Mouse (Mus musculus): ENCODE results near the gene Snx1.
A peak's percentile ranks its signal among the peaks of the same experiment; 100 is the strongest.

Gene Snx1

GRCm38 (mm10) chr9:66127193-66127546 is 783 bp upstream of the Snx1 start:
- no peak for DNase-seq (ENCODE audit: low read depth, low spot score)

GRCm38 (mm10) chr9:66125543-66126455 is 588 bp downstream of the Snx1 start:
- peak; percentile 41 for DNase-seq (ENCODE audit: low read depth, low spot score)

DNA sequence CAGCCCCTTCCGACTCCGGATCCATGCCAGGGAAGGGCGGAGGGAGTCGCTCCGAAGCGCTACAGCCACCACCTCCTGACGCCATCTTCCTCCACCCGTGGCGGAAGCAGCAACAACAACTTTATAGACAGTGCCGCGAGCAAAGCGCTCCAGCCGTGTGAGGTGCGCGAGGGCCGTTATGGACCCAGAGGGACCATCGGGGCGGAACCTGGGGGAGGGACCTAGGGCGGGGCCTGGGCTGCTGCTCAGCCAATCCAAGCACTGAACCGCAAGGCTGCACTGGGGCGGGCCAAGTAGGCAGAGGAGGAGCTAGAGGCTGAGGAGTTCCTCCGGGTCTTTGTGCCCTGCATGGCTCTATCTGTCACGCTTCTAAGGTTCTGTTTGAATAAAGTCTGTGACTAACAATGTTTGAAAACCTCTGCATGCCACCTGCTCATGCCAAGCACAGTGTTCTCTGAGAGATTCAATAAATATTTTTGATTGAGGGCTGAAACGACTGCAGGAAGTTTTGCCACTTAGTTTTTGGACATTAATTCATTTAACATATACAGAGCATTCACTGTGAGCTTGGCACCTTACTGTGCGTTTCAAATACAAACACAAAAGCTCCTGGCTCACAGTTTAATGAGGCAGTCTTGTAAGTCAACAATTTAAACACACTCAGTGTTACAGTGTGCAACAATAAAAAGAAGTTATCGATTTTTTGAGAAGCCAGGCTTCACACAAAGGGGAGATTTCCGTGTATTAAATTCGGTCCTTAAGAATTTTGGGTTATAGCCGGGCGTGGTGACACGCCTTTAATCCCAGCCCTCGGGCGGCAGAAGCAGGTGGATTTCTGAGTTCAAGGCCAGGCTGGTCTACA is 1.5 kb downstream of the Snx1 start:
- peak; percentile 98 for DNase-seq (ENCODE audit: low read depth, low spot score)

- DNase-seq (ENCODE audit: low read depth, low spot score) = no peak
These were observed 2.3 kb downstream of the Snx1 start for GRCm38 (mm10) chr9:66124111-66124531.

DNA sequence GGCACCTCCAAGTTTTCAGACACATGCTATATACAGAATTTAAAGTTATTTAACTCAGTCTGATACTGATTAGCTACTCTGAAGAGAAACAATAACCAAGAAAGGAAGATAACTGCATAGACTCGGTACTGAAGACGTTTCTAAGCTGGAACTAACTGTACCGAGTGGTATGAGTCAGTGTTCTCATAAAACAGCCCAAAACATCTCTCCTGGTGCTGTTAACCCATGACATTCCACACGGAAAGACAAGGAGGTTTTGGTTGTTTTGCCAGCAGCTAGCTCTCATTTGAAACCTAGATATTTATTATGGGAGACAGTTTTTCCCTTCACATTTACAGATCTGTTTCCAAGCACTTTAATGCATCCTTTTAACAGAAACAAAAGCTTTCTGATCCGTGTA is 2.7 kb downstream of the Snx1 start:
- no peak for DNase-seq (ENCODE audit: low read depth, low spot score)

DNA sequence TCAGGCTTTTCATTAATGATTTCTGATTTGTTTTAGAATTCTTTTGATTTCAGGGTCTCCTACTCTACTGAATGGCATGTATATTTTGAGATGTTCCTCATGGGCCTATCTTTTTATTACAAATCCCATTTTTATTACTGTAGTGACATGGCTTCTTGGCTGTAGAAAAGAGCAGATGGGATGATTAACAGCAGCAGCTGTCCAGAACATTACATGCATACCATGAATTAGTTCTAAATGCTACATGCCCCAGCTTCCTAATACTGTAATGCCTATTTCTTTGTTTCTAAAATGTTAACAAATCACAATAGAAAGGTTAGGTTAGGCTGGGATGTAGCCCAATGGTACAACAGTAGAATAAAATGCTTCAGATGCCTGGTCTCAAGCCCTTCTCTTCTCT is 5.0 kb downstream of the Snx1 start:
- DNase-seq (ENCODE audit: low read depth, low spot score) = no peak

GRCm38 (mm10) chr9:66120945-66121344 is 5.4 kb downstream of the Snx1 start:
- no peak for DNase-seq (ENCODE audit: low read depth, low spot score)

GRCm38 (mm10) chr9:66120106-66120505 is 6.3 kb downstream of the Snx1 start:
- no peak for DNase-seq (ENCODE audit: low read depth, low spot score)

DNA sequence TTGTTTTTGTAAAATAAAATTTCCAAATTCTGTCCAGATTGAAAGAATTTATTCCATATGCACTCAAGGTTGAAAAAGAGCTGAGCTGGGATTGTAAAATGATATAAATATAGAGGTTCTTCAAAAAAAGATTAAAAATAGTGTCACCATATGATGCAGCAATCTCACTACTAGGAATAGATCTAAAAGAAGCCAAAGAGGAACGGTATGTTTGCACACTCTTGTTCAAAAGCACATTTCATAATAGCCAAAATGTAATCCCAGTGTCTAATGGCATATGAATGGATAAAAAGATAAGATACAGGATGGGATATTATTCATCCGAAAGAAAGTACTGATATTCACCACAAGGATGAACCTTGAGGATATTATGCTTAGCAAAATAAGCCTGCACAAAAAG is 6.9 kb downstream of the Snx1 start:
- no peak for DNase-seq (ENCODE audit: low read depth, low spot score)

GRCm38 (mm10) chr9:66116890-66117289 is 9.5 kb downstream of the Snx1 start:
- DNase-seq (ENCODE audit: low read depth, low spot score) = no peak

GRCm38 (mm10) chr9:66114341-66114740 is 12.0 kb downstream of the Snx1 start:
- DNase-seq (ENCODE audit: low read depth, low spot score) = no peak

DNA sequence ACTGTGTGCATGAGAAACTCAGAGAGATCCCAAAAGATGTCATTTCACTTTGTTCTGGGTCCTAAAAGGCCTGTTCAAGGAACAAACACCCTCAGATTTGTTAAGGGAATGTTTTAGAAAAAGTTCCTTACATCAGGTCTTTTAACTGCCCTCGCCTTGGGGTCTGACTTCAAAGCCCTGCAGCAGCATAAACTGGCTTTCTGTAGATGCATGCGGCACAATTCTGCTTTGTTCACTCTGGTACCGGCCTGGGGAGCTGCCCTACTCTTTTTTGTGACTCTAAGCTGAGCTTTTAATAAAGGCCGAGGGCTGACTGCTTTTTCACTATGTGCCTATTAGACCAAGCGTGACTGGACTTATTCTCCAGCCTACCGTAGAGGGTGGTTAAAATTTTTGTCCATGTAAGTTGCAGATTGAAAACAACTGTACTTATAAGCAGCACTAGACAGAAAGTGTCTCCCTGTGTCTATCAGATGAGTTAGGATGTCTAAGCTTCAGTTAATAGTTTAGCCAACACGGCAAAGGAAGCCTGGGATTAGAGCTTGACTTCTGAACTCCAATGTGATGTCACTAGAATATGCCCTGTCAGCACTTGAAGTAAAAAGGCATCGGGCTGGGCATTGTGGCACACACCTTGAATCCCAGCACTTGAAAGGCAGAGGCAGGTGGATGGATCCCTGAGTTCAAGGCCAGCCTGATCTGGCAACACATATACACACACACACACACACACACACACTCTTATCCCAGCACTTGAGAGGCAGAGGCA is 15.6 kb downstream of the Snx1 start:
- DNase-seq (ENCODE audit: low read depth, low spot score) = no peak

DNA sequence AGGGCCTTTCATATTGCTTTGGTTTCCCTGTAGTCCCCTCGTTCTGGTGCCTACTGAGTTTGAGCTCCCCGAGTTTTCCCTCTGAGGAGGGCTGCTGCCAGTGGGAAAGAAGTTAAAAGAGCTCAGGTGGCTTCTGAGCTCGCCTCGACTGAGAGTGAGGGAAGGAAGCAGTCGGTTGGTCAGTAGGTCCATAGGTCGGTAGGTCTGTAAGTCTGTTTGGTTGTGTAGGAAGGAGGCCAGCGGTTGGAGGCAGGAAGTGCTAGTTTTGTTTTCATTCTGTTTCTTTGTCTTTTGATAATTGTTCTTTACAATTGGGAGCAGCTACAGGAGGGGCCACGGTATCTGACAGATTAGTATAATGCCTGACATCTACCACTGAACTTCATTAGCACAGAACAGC is 16.3 kb downstream of the Snx1 start:
- DNase-seq (ENCODE audit: low read depth, low spot score) = no peak

GRCm38 (mm10) chr9:66109574-66109973 is 16.8 kb downstream of the Snx1 start:
- DNase-seq (ENCODE audit: low read depth, low spot score) = no peak

DNA sequence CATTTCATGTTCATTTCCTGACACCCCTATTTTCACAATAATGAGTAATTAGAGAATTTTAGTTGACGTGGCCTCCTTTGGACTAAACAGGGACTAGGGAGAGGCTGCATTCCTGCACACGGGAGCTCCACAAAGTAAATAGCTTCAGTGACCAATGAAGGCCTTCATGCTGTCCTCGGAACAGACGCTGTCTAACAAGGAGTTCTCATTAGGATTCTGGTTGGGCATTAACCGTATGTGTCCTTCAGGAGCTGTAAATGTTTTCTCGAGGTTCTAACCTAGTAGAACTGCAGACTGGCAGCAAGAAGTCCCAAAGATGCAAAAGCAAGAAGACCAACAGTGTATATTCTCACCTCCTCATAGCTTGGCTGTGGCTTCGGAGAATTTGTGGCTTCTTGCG is 21.2 kb downstream of the Snx1 start:
- DNase-seq (ENCODE audit: low read depth, low spot score) = no peak

GRCm38 (mm10) chr9:66104601-66105000 is 21.8 kb downstream of the Snx1 start:
- no peak for DNase-seq (ENCODE audit: low read depth, low spot score)

GRCm38 (mm10) chr9:66102668-66103067 is 23.7 kb downstream of the Snx1 start:
- no peak for DNase-seq (ENCODE audit: low read depth, low spot score)

- no peak for DNase-seq (ENCODE audit: low read depth, low spot score)
These were observed 24.8 kb downstream of the Snx1 start for GRCm38 (mm10) chr9:66101577-66101976.

DNA sequence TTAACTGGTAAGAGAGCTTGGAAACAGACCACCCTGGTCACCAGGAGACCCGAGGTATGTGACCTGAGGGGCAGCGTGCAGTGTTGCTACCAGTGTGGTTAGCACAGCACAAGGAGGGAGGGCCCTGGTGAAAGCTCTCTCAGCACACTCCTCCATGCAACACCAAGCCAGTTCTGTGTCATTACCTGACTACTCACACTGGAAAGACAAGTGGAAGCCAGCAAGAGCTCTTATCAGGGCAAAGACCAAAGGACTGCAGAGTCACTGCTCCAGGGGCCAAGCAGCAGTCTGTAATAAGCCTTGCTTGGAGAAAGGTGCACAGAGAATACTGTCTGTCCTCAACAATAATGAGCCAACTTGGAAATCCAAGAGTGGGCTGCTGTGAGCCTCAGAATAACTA is 33.7 kb downstream of the Snx1 start:
- no peak for DNase-seq (ENCODE audit: low read depth, low spot score)

DNA sequence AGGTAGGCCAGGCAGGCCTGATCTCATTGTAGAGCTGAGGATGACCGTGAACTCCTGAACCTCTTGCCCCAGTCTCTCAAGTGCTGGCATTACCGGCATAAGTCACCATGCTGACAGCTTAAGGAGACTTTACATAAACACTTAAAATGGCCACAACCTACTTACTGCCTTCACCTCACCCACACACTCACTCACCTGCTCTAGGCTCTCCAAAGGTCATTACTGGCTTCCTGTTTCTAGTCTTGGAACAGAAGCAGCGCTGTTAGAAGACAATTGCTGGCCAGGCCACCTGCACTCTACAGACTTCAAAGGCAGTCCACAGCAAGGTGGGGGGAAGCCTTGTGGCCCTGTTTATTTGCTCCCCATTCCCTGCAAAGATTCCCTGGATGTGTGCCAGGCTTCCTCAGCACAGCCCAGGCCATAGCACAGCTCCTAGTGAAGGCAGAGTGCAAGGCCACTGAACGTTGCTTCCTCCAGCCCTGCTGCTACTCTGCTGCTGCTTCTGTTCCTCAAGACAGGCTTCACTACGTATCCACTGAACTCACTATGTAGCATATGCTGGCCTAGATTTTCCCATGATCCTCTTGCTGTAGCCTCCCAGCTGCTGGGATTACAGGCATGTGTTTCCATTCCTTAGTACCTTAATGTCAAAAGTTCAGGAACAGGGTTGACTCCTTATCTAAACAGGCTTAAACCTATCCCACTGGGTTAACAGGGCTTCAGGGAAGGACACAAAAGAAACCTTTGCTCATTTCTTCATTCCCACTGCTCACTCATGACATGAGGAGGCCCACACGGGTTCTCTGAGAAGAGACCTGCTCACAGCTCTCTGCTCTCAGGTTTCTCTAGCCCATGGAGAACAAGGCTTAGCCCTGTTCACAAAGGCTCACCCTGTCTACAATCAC is 34.8 kb downstream of the Snx1 start:
- no peak for DNase-seq (ENCODE audit: low read depth, low spot score)

Measured in R1 (cell line).